Mouse (Mus musculus) heart, postnatal 4 days (tissue): ENCODE data around the gene Polr2a. TPM values are rescaled to one million over a fixed set of nuclear protein-coding genes. Genes with fewer than 3 reads are reported as not detected.

Experiments
- DNase-seq: peaks from one replicate; pipeline ENCODE4 v3.0.0; 2021
- total RNA-seq, 2 experiments: library from RNA; stranded (reverse); gene quantifications; 2 replicates each; pipeline ENCODE4 v1.2.3; 2021

Gene Polr2a
- total RNA-seq: 10 to 100 TPM; 53.7 TPM

- DNase-seq: peak; percentile 99
These were observed at the start of gene Polr2a for GRCm38 (mm10) chr11:69758478-69758970. TSS of gene Polr2a (minus strand) at chr11:69758637.

- DNase-seq: no peak
These were observed 49.2 kb upstream of the Polr2a start for GRCm38 (mm10) chr11:69807641-69808040.

- no peak for DNase-seq
These were observed 47.9 kb upstream of the Polr2a start for GRCm38 (mm10) chr11:69806378-69806777.

GRCm38 (mm10) chr11:69804972-69805909, 46.8 kb upstream of the Polr2a start, which contains the start of gene Tmem102:
TSS of gene Tmem102 (minus strand) at chr11:69805624.
- DNase-seq: no peak

- peak; percentile 55 for DNase-seq
These were observed 46.2 kb upstream of the Polr2a start for GRCm38 (mm10) chr11:69804652-69804940.

GRCm38 (mm10) chr11:69803786-69804651, 45.6 kb upstream of the Polr2a start:
- DNase-seq: peak; percentile 82

- DNase-seq: no peak
These were observed 44.9 kb upstream of the Polr2a start for GRCm38 (mm10) chr11:69803328-69803727.

- DNase-seq: peak; percentile 89
These were observed 44.2 kb upstream of the Polr2a start for GRCm38 (mm10) chr11:69802648-69803105.

- DNase-seq: no peak
These were observed 43.0 kb upstream of the Polr2a start, which contains the start of gene Fgf11 for GRCm38 (mm10) chr11:69801379-69801977. TSS of gene Fgf11 (minus strand) at chr11:69801857.

GRCm38 (mm10) chr11:69800392-69801197, 42.2 kb upstream of the Polr2a start:
- peak; percentile 79 for DNase-seq

GRCm38 (mm10) chr11:69800138-69800391, 41.6 kb upstream of the Polr2a start:
- DNase-seq: peak; percentile 41

- DNase-seq: no peak
These were observed 41.1 kb upstream of the Polr2a start for GRCm38 (mm10) chr11:69799394-69800137.

- no peak for DNase-seq
These were observed 39.5 kb upstream of the Polr2a start for GRCm38 (mm10) chr11:69797924-69798323.

- no peak for DNase-seq
These were observed 37.6 kb upstream of the Polr2a start for GRCm38 (mm10) chr11:69795983-69796435.

GRCm38 (mm10) chr11:69795168-69795982, 36.9 kb upstream of the Polr2a start, which contains the start of gene Chrnb1:
TSS of gene Chrnb1 (minus strand) at chr11:69795943.
- DNase-seq: peak; percentile 94

- no peak for DNase-seq
These were observed 35.0 kb upstream of the Polr2a start for GRCm38 (mm10) chr11:69793429-69793828.

- DNase-seq: no peak
These were observed 33.0 kb upstream of the Polr2a start for GRCm38 (mm10) chr11:69791420-69791819.

- DNase-seq: no peak
These were observed 31.0 kb upstream of the Polr2a start for GRCm38 (mm10) chr11:69789431-69789830.

- no peak for DNase-seq
These were observed 28.9 kb upstream of the Polr2a start for GRCm38 (mm10) chr11:69787306-69787705.

- DNase-seq: peak; percentile 50
These were observed 26.4 kb upstream of the Polr2a start for GRCm38 (mm10) chr11:69784793-69785272.
